Mouse (Mus musculus) ES-Bruce4 (cell line): ENCODE data around the gene Edn1.

ENCODE experiments used
- EP300 ChIP-seq: IDR thresholded peaks from 2 replicates; pipeline ENCODE4 v1.6.1; 2011; ENCODE audit warnings: low read depth, low read length; ENCODE audit not compliant: insufficient read depth
- POLR2A ChIP-seq: IDR thresholded peaks from one replicate; pipeline ENCODE4 v1.8.1; 2011; ENCODE audit warnings: low read length; ENCODE audit not compliant: insufficient read depth

GRCm38 (mm10) chr13:42303180-42303929, 2.1 kb downstream of the Edn1 start:
- TF ChIP-seq POLR2A (no peak), EP300 (no peak)
